Mouse (Mus musculus) left cerebral cortex, adult 6 months (tissue): ENCODE results near the gene Ankrd33b. TPM values are rescaled to one million over a fixed set of nuclear protein-coding genes. Genes with fewer than 3 reads are reported as not detected.

Source experiments
- long read RNA-seq, 2 experiments: library from polyadenylated mRNA; unstranded; transcript quantifications; one replicate each; pipeline ENCODE4 v2.0.0; 2019 to 2020
- polyA plus RNA-seq: library from polyadenylated mRNA; unstranded; fragments of <200 nt; fragmentation: Nextera tagmentation; gene quantifications from 2 replicates; pipeline ENCODE4 v1.2.3, GENCODE M21; 2021

The Ankrd33b gene
- 12.8 and 15.0 TPM in 2 replicates for polyA plus RNA-seq
- long read RNA-seq, experiment 1, full-length matches to known transcripts, result 39 of 94 reads
- long read RNA-seq, experiment 1, partial matches to known transcripts, result 4 of 94 reads
- long read RNA-seq, experiment 1, other reads (novel, unspliced or antisense), result 51 of 94 reads
- long read RNA-seq, experiment 2, full-length matches to known transcripts, result 3 of 25 reads
- long read RNA-seq, experiment 2, partial matches to known transcripts, result 1 of 25 reads
- long read RNA-seq, experiment 2, other reads (novel, unspliced or antisense), result 21 of 25 reads

GRCm38 (mm10) chr15:31367481-31368200 lies at the start of gene Ankrd33b:
Gene Ankrd33b, minus strand, starts transcription at chr15:31367726.

Other genes starting within 250 kb of the Ankrd33b start
- gene Dap, start 143.4 kb downstream of the Ankrd33b start, polyA plus RNA-seq, result 12.8 and 14.2 TPM in 2 replicates
- 2.6 and 3.3 TPM in 2 replicates for gene Ropn1l, start 86.0 kb upstream of the Ankrd33b start, polyA plus RNA-seq
- gene March6, start 163.3 kb upstream of the Ankrd33b start, polyA plus RNA-seq, result 31.2 and 32.0 TPM in 2 replicates
- gene Cmbl, start 197.7 kb upstream of the Ankrd33b start, polyA plus RNA-seq, result 26.5 and 30.1 TPM in 2 replicates
- 245 and 321 TPM in 2 replicates for gene Cct5, start 234.1 kb upstream of the Ankrd33b start, polyA plus RNA-seq
- 12.4 and 14.5 TPM in 2 replicates for gene Fam173b, start 234.1 kb upstream of the Ankrd33b start, polyA plus RNA-seq